Mouse (Mus musculus) neural tube, embryonic 11.5 days (tissue): Measurements from ENCODE around the gene Rdh16f1. TPM values are rescaled to one million over a fixed set of nuclear protein-coding genes. Genes with fewer than 3 reads are reported as not detected.
"Not testable (repeated sequence)": the region's sequence is repeated elsewhere in the genome, so short reads cannot be mapped to it uniquely, and the experiment has no call there.

ENCODE experiments used
- ATAC-seq: fragments of 200-750 bp; cut with Nextera tagmentation; 2 replicates; pipeline ENCODE4 v1.8.0; 2017; ENCODE audit warnings: moderate number of reproducible peaks, mild to moderate bottlenecking, moderate TSS enrichment, moderate library complexity; ENCODE audit not compliant: insufficient read depth, low FRiP score, low TSS enrichment
- DNase-seq: peaks from one replicate; pipeline ENCODE4 v3.0.0-alpha.2; 2015; ENCODE audit warnings: low spot score
- H3K27ac ChIP-seq: fragments of 300-500 bp; sonication (generic); 2 replicates; pipeline ENCODE4 v1.5.1; 2014; ENCODE audit warnings: low read depth, mild to moderate bottlenecking, low read length
- H3K27me3 ChIP-seq: fragments of 300-500 bp; sonication (generic); 2 replicates; pipeline ENCODE4 v1.6.1; 2014; ENCODE audit warnings: mild to moderate bottlenecking, low read length, mixed read lengths; ENCODE audit not compliant: control insufficient read depth, insufficient read depth
- H3K36me3 ChIP-seq: fragments of 300-500 bp; sonication (generic); 2 replicates; pipeline ENCODE4 v1.6.1; 2014; ENCODE audit warnings: mild to moderate bottlenecking, low read length, moderate library complexity, mixed read lengths; ENCODE audit not compliant: control insufficient read depth, insufficient read depth
- H3K4me1 ChIP-seq: fragments of 300-500 bp; sonication (generic); 2 replicates; pipeline ENCODE4 v1.6.1; 2014; ENCODE audit warnings: low read length, mixed read lengths; ENCODE audit not compliant: control insufficient read depth, insufficient read depth
- H3K4me2 ChIP-seq: fragments of 300-500 bp; sonication (generic); 2 replicates; pipeline ENCODE4 v1.6.1; 2014; ENCODE audit warnings: low read depth, mild to moderate bottlenecking, moderate library complexity
- H3K4me3 ChIP-seq: fragments of 300-500 bp; sonication (generic); 2 replicates; pipeline ENCODE4 v1.5.1; 2014; ENCODE audit warnings: low read depth, low read length
- H3K9ac ChIP-seq: fragments of 300-500 bp; sonication (generic); 2 replicates; pipeline ENCODE4 v1.6.1; 2014; ENCODE audit warnings: mild to moderate bottlenecking, low read length
- H3K9me3 ChIP-seq: fragments of 300-500 bp; sonication (generic); 2 replicates; pipeline ENCODE4 v1.6.1; 2016; ENCODE audit warnings: low read length; ENCODE audit not compliant: control insufficient read depth
- WGBS: fragments of 180-500 bp; shearing (Covaris S2); extraction: QIAGEN DNeasy Blood & Tissue Kit; methylation state at CpG from one replicate; pipeline ENCODE4 v1.1.7; 2014; 5-methylcytosine and 5-hydroxymethylcytosine counted together
- polyA plus RNA-seq: library from polyadenylated mRNA; unstranded; fragments of >200 nt; fragmentation: Nextera tagmentation; extraction: Ambion mirVana; gene quantifications from 2 replicates; pipeline ENCODE4 v1.2.1, GENCODE M21; 2014

Gene Rdh16f1
- polyA plus RNA-seq, 1 experiment from 2014 or later, result 0.13 TPM

GRCm38 (mm10) chr10:127755246-127755645 is 4.3 kb upstream of the Rdh16f1 start:
- Histone ChIP-seq H3K9ac (no peak overlapping the region), H3K4me3 (no peak overlapping the region), H3K4me2 (no peak overlapping the region), H3K36me3 (no peaks in the 10 kb centered on the region), H3K9me3 (no peaks in the 10 kb centered on the region), H3K27me3 (no peaks in the 10 kb centered on the region), H3K27ac (no peak overlapping the region), H3K4me1 (no peaks in the 10 kb centered on the region)
- 84% methylated on average over 3 of the region's 3 CpGs for WGBS
- DNase-seq (no peak), ATAC-seq (no peak)

- no peak overlapping the region for H3K4me2 ChIP-seq
- H3K9me3 ChIP-seq, result no peaks in the 10 kb centered on the region
- 52% methylated on average over 18 of the region's 18 CpGs for WGBS
- DNase-seq (no peak), ATAC-seq (no peak)
- no peak overlapping the region for H3K9ac ChIP-seq
- H3K4me1 ChIP-seq, result no peaks in the 10 kb centered on the region
- H3K4me3 ChIP-seq, result no peak overlapping the region
- no peaks in the 10 kb centered on the region for H3K27me3 ChIP-seq
- H3K27ac ChIP-seq, result no peak overlapping the region
- no peaks in the 10 kb centered on the region for H3K36me3 ChIP-seq
Observed at GRCm38 (mm10) chr10:127755770-127756468, 3.7 kb upstream of the Rdh16f1 start.

- not testable (repeated sequence) for DNase-seq, ATAC-seq
- WGBS, result 87% methylated on average over 10 of the region's 10 CpGs
Observed at GRCm38 (mm10) chr10:127762926-127763325, 3.3 kb downstream of the Rdh16f1 start.

GRCm38 (mm10) chr10:127763914-127764680 is 4.5 kb downstream of the Rdh16f1 start:
- Histone ChIP-seq H3K36me3 (no peaks in the 10 kb centered on the region), H3K4me2 (no peak overlapping the region), H3K27me3 (no peaks in the 10 kb centered on the region), H3K4me1 (no peaks in the 10 kb centered on the region), H3K9ac (no peak overlapping the region), H3K4me3 (no peak overlapping the region), H3K27ac (no peak overlapping the region), H3K9me3 (no peaks in the 10 kb centered on the region)
- 66% methylated on average over 12 of the region's 12 CpGs for WGBS
- DNase-seq (no peak), ATAC-seq (no peak)

More at GRCm38 (mm10) chr10:127762926-127763325, 3.3 kb downstream of the Rdh16f1 start:
- not testable (repeated sequence) for H3K4me2 ChIP-seq, H3K27me3 ChIP-seq, H3K36me3 ChIP-seq, H3K9me3 ChIP-seq, H3K27ac ChIP-seq, H3K4me3 ChIP-seq, H3K4me1 ChIP-seq, H3K9ac ChIP-seq

- Histone ChIP-seq H3K4me2 (no peak overlapping the region), H3K36me3 (no peaks in the 10 kb centered on the region), H3K9ac (no peak overlapping the region), H3K27me3 (no peaks in the 10 kb centered on the region), H3K9me3 (no peaks in the 10 kb centered on the region), H3K27ac (no peak overlapping the region), H3K4me3 (no peak overlapping the region), H3K4me1 (no peaks in the 10 kb centered on the region)
- no peak for DNase-seq
- no peak for ATAC-seq
- 87% methylated on average over 1 of the region's 1 CpGs for WGBS
Observed at GRCm38 (mm10) chr10:127766564-127766963, 7.0 kb downstream of the Rdh16f1 start.

- DNase-seq, result no peak
- H3K36me3 ChIP-seq, result no peaks in the 10 kb centered on the region
- no peak within 1 kb of the TSS for H3K9ac ChIP-seq
- ATAC-seq, result no peak
- H3K4me3 ChIP-seq, result no peak within 1 kb of the TSS
- H3K9me3 ChIP-seq, result no peaks in the 10 kb centered on the region
- 89% methylated on average over 2 of the region's 2 CpGs for WGBS
- H3K27ac ChIP-seq, result no peak within 1 kb of the TSS
- H3K4me1 ChIP-seq, result no peaks in the 10 kb centered on the region
- H3K4me2 ChIP-seq, result no peak within 1 kb of the TSS
- H3K27me3 ChIP-seq, result no peaks in the 10 kb centered on the region
Observed at GRCm38 (mm10) chr10:127776011-127776410, 16.4 kb downstream of the Rdh16f1 start, which contains the start of gene Rdh9. Gene Rdh9, plus strand, starts transcription at chr10:127776386.

GRCm38 (mm10) chr10:127782321-127782720 is 22.7 kb downstream of the Rdh16f1 start:
- H3K9ac ChIP-seq, result not testable (repeated sequence)

GRCm38 (mm10) chr10:127785411-127785810 is 25.8 kb downstream of the Rdh16f1 start:
- not testable (repeated sequence) for H3K9me3 ChIP-seq, H3K4me2 ChIP-seq, H3K4me1 ChIP-seq, H3K36me3 ChIP-seq, DNase-seq, H3K4me3 ChIP-seq, H3K27ac ChIP-seq, H3K9ac ChIP-seq, ATAC-seq, H3K27me3 ChIP-seq
- 85% methylated on average over 1 of the region's 1 CpGs for WGBS

More at GRCm38 (mm10) chr10:127782321-127782720, 22.7 kb downstream of the Rdh16f1 start:
- H3K4me2 ChIP-seq, H3K4me1 ChIP-seq, H3K4me3 ChIP-seq, H3K36me3 ChIP-seq, H3K27me3 ChIP-seq, H3K27ac ChIP-seq, ATAC-seq, DNase-seq, H3K9me3 ChIP-seq: not testable (repeated sequence)
- 95% methylated on average over 17 of the region's 17 CpGs for WGBS

- H3K4me3 ChIP-seq, result no peak overlapping the region
- no peak overlapping the region for H3K27ac ChIP-seq
- WGBS, result 72% methylated on average over 1 of the region's 1 CpGs
- H3K9me3 ChIP-seq, result no peaks in the 10 kb centered on the region
- H3K36me3 ChIP-seq, result no peaks in the 10 kb centered on the region
- no peaks in the 10 kb centered on the region for H3K27me3 ChIP-seq
- DNase-seq, result no peak
- H3K4me2 ChIP-seq, result no peak overlapping the region
- no peaks in the 10 kb centered on the region for H3K4me1 ChIP-seq
- no peak for ATAC-seq
- no peak overlapping the region for H3K9ac ChIP-seq
Observed at GRCm38 (mm10) chr10:127799295-127799694, 39.7 kb downstream of the Rdh16f1 start.
